Mouse (Mus musculus) lung, postnatal 0 days (tissue): ENCODE measurements at regions not wholly inside any gene's neighbourhood (a gene's known extent, or its start where the extent isn't known, plus 50 kb on each side); places are given as distances from the start of the nearest gene placed in this dataset.
A peak's percentile ranks its signal among the peaks of the same experiment; 100 is the strongest.

Experiments used
- ATAC-seq: fragments of 200-750 bp; cut with Nextera tagmentation; 2 replicates; pipeline ENCODE4 v1.8.0; 2017; ENCODE audit warnings: moderate library complexity
- DNase-seq: peaks from one replicate; pipeline ENCODE4 v3.0.0-alpha.2; 2016; ENCODE audit warnings: low spot score
- H3K27ac ChIP-seq: fragments of 300-500 bp; sonication (generic); 2 replicates; pipeline ENCODE4 v1.5.1; 2014; ENCODE audit warnings: antibody characterized with exemption, mild to moderate bottlenecking, low read length, mixed read lengths
- H3K27me3 ChIP-seq: fragments of 300-500 bp; sonication (generic); replicated peaks from 2 replicates; pipeline ENCODE4 v1.6.1; 2014; ENCODE audit warnings: low read length, mixed read lengths; ENCODE audit not compliant: insufficient read depth
- H3K36me3 ChIP-seq: fragments of 300-500 bp; sonication (generic); 2 replicates; pipeline ENCODE4 v1.6.1; 2014; ENCODE audit warnings: low read length, mixed read lengths; ENCODE audit not compliant: insufficient read depth
- H3K4me1 ChIP-seq: fragments of 300-500 bp; sonication (generic); 2 replicates; pipeline ENCODE4 v1.6.1; 2014; ENCODE audit warnings: antibody characterized with exemption, low read depth, low read length, mixed read lengths; ENCODE audit not compliant: insufficient read depth
- H3K4me2 ChIP-seq: fragments of 300-500 bp; sonication (generic); replicated peaks from 2 replicates; pipeline ENCODE4 v1.6.1; 2014; ENCODE audit warnings: low read depth, mild to moderate bottlenecking, low read length, moderate library complexity, mixed read lengths
- H3K4me3 ChIP-seq: fragments of 300-500 bp; sonication (generic); 2 replicates; pipeline ENCODE4 v1.5.1; 2014; ENCODE audit warnings: low read depth, low read length
- H3K9ac ChIP-seq: fragments of 300-500 bp; sonication (generic); replicated peaks from 2 replicates; pipeline ENCODE4 v1.6.1; 2014; ENCODE audit warnings: low read depth, mild to moderate bottlenecking
- H3K9me3 ChIP-seq: fragments of 300-500 bp; sonication (generic); 2 replicates; pipeline ENCODE4 v1.6.1; 2016; ENCODE audit warnings: low read length, mixed read lengths
- CTCF ChIP-seq: IDR thresholded peaks from 2 replicates; pipeline ENCODE4 v1.5.1; 2016; ENCODE audit warnings: antibody characterized with exemption, mild to moderate bottlenecking
- EP300 ChIP-seq: IDR thresholded peaks from 2 replicates; pipeline ENCODE4 v1.6.1; 2016; ENCODE audit warnings: antibody characterized with exemption, mild to moderate bottlenecking, control low read depth
- WGBS: fragments of 180-500 bp; shearing (Covaris S2); extraction: QIAGEN DNeasy Blood & Tissue Kit; methylation state at CpG from one replicate; pipeline ENCODE4 v1.1.7; 2014; 5-methylcytosine and 5-hydroxymethylcytosine counted together

GRCm38 (mm10) chr13:82304227-82304626 lies 521.4 kb downstream of the Cetn3 start:
- no peak for DNase-seq
- WGBS: 62% methylated on average over 2 of the region's 2 CpGs
- Histone ChIP-seq H3K4me3 (no peak overlapping the region), H3K27ac (no peak overlapping the region), H3K4me2 (no peak overlapping the region), H3K4me1 (no peaks in the 10 kb centered on the region), H3K27me3 (no peaks in the 10 kb centered on the region), H3K36me3 (no peaks in the 10 kb centered on the region), H3K9ac (no peak overlapping the region), H3K9me3 (no peaks in the 10 kb centered on the region)
- ATAC-seq: no peak
- TF ChIP-seq CTCF (no peak), EP300 (no peak)

- Histone ChIP-seq H3K4me3 (no peak overlapping the region), H3K36me3 (no peaks in the 10 kb centered on the region), H3K9ac (no peak overlapping the region), H3K4me1 (no peaks in the 10 kb centered on the region), H3K4me2 (no peak overlapping the region), H3K27ac (no peak overlapping the region), H3K27me3 (no peaks in the 10 kb centered on the region), H3K9me3 (no peaks in the 10 kb centered on the region)
- DNase-seq (no peak), ATAC-seq (no peak)
- TF ChIP-seq CTCF (no peak), EP300 (no peak)
- WGBS: 42% methylated on average over 6 of the region's 6 CpGs
These were observed 522.2 kb downstream of the Cetn3 start for GRCm38 (mm10) chr13:82305076-82305475.

- Histone ChIP-seq H3K27ac (no peak overlapping the region), H3K4me3 (no peak overlapping the region), H3K27me3 (no peaks in the 10 kb centered on the region), H3K4me2 (no peak overlapping the region), H3K9me3 (no peaks in the 10 kb centered on the region), H3K36me3 (no peaks in the 10 kb centered on the region), H3K4me1 (no peaks in the 10 kb centered on the region), H3K9ac (no peak overlapping the region)
- DNase-seq: no peak
- WGBS: 73% methylated on average over 8 of the region's 8 CpGs
- TF ChIP-seq EP300: no peak
- TF ChIP-seq CTCF: no peak
- no peak for ATAC-seq
These were observed 525.5 kb downstream of the Cetn3 start for GRCm38 (mm10) chr13:82308336-82308735.

GRCm38 (mm10) chr13:82316573-82317202 lies 533.8 kb downstream of the Cetn3 start:
- Histone ChIP-seq H3K36me3 (no peaks in the 10 kb centered on the region), H3K4me2 (no peak overlapping the region), H3K4me3 (no peak overlapping the region), H3K4me1 (no peaks in the 10 kb centered on the region), H3K27me3 (no peaks in the 10 kb centered on the region), H3K9ac (no peak overlapping the region), H3K27ac (no peak overlapping the region), H3K9me3 (no peaks in the 10 kb centered on the region)
- ATAC-seq: no peak
- 48% methylated on average over 5 of the region's 5 CpGs for WGBS
- DNase-seq: peak; percentile 6
- no peak for TF ChIP-seq EP300
- no peak for TF ChIP-seq CTCF

- Histone ChIP-seq H3K4me1 (no peaks in the 10 kb centered on the region), H3K9ac (no peak overlapping the region), H3K4me2 (no peak overlapping the region), H3K27me3 (no peaks in the 10 kb centered on the region), H3K4me3 (no peak overlapping the region), H3K9me3 (no peaks in the 10 kb centered on the region), H3K36me3 (no peaks in the 10 kb centered on the region), H3K27ac (no peak overlapping the region)
- no peak for TF ChIP-seq EP300
- no peak for TF ChIP-seq CTCF
- WGBS: 53% methylated on average over 2 of the region's 2 CpGs
- ATAC-seq (0 out of 2 replicates have a peak, but pooled peaks have one; percentile 25), DNase-seq (peak; percentile 30)
These were observed 534.3 kb downstream of the Cetn3 start for GRCm38 (mm10) chr13:82317203-82317580.

GRCm38 (mm10) chr13:82318395-82318794 lies 535.5 kb downstream of the Cetn3 start:
- Histone ChIP-seq H3K4me3 (no peak overlapping the region), H3K36me3 (no peaks in the 10 kb centered on the region), H3K4me1 (no peaks in the 10 kb centered on the region), H3K9ac (no peak overlapping the region), H3K9me3 (no peaks in the 10 kb centered on the region), H3K4me2 (no peak overlapping the region), H3K27ac (no peak overlapping the region), H3K27me3 (no peaks in the 10 kb centered on the region)
- WGBS: 49% methylated on average over 3 of the region's 3 CpGs
- TF ChIP-seq CTCF (no peak), EP300 (no peak)
- ATAC-seq (no peak), DNase-seq (no peak)

- 80% methylated on average over 2 of the region's 2 CpGs for WGBS
- TF ChIP-seq CTCF (no peak), EP300 (no peak)
- no peak for DNase-seq
These were observed 571.5 kb downstream of the Cetn3 start for GRCm38 (mm10) chr13:82354355-82354754.

More at GRCm38 (mm10) chr13:82354355-82354754, 571.5 kb downstream of the Cetn3 start:
- no peak overlapping the region for H3K4me3 ChIP-seq
- H3K9ac ChIP-seq: no peak overlapping the region
- no peak for ATAC-seq
- H3K9me3 ChIP-seq: no peaks in the 10 kb centered on the region
- no peaks in the 10 kb centered on the region for H3K27me3 ChIP-seq
- no peak overlapping the region for H3K27ac ChIP-seq
- no peaks in the 10 kb centered on the region for H3K4me1 ChIP-seq
- H3K4me2 ChIP-seq: no peak overlapping the region
- H3K36me3 ChIP-seq: no peaks in the 10 kb centered on the region
